ENCODE assay signal across 8 mouse cellular contexts in the genomic region with DNA sequence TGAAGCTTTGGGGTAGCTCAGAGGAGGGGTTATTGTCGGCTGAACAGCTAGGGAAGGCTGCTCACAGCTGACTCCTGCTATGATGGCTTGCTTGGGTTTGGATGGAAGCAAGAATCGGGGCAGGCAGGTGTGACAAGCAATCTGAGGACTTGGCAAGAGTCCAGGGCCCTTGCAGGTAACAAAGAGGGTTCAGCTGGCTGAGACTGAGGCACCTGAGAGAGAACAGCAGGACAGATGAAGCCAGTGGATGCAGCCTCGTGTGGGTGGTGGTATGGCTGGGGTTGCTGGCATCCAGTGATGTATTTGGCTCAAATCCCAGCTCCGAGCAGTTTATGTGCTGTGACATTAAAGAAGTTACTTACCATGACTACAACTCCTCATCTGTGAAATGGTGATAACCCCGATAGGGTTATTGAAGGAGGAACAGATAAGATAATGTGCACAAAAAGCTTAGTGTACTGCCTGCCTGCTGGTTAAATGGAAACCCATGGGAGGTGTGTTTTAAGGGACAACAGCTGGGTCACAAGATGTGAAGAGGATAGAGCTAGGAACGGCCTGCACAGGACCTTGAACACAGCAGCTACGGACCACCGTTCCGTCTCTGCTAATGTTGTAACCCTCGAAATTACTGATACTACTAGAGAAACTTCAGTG. TPM values are rescaled to one million over a fixed set of nuclear protein-coding genes. Genes with fewer than 3 reads are reported as not detected.
A peak's percentile ranks its signal among the peaks of the same experiment; 100 is the strongest.
DNase-seq lines count a peak whose midpoint lies in the region; ATAC-seq lines count a peak whose summit lies in the region.

No protein-coding gene starts in this region.

- H3K27me3 ChIP-seq in lung, embryonic 15.5 days = peaks cover 17% of the 10 kb centered on the region
- H3K27me3 ChIP-seq in intestine, embryonic 15.5 days (replicated peaks) = peaks cover 5% of the 10 kb centered on the region; the same call in 1 of the 2 replicates
- H3K27me3 ChIP-seq in neural tube, embryonic 14.5 days (ENCODE audit: control insufficient read depth, insufficient read depth, low read length) = peaks cover 5% of the 10 kb centered on the region; the same call in 1 of the 2 replicates

- H3K4me1 ChIP-seq in lung, embryonic 15.5 days = peaks cover 28% of the 10 kb centered on the region
- peaks cover 22% of the 10 kb centered on the region for H3K4me1 ChIP-seq in intestine, embryonic 15.5 days (replicated peaks)
- peaks cover 24% of the 10 kb centered on the region for H3K4me1 ChIP-seq in neural tube, embryonic 14.5 days (ENCODE audit: control insufficient read depth, insufficient read depth, low read length)

- H3K9me3 ChIP-seq in lung, embryonic 15.5 days = no peaks in the 10 kb centered on the region
- H3K9me3 ChIP-seq in intestine, embryonic 15.5 days = no peaks in the 10 kb centered on the region
- no peaks in the 10 kb centered on the region for H3K9me3 ChIP-seq in neural tube, embryonic 14.5 days (ENCODE audit: control insufficient read depth, low read length)

- no peak overlapping the region for H3K27ac ChIP-seq in lung, embryonic 15.5 days
- H3K27ac ChIP-seq in intestine, embryonic 15.5 days = no peak overlapping the region
- peak overlapping the region; percentile 73 for H3K27ac ChIP-seq in neural tube, embryonic 14.5 days (ENCODE audit: low read depth, low read length)

- no peaks in the 10 kb centered on the region for H3K36me3 ChIP-seq in lung, embryonic 15.5 days
- no peaks in the 10 kb centered on the region for H3K36me3 ChIP-seq in intestine, embryonic 15.5 days
- no peaks in the 10 kb centered on the region for H3K36me3 ChIP-seq in neural tube, embryonic 14.5 days (ENCODE audit: control insufficient read depth, insufficient read depth, low read length)

- no peak for ATAC-seq in lung, embryonic 15.5 days (ENCODE audit: borderline replicate concordance, extremely low read depth, low FRiP score, low TSS enrichment)
- no peak for ATAC-seq in intestine, embryonic 15.5 days
- ATAC-seq in neural tube, embryonic 14.5 days (ENCODE audit: low read depth) = peak; percentile 41; the same call in 1 of the 2 replicates

- peak; percentile 48 to 69 for DNase-seq in adrenal gland, adult (ENCODE audit: inconsistent age in 2 of 2, low spot score in 1 of 2)
- no peak for DNase-seq in adrenal gland, adult 8-10 months
- no peak for DNase-seq in lung, postnatal 4 days
- no peak for DNase-seq in thymus, postnatal 25 days
- no peak for DNase-seq in adrenal gland, postnatal 4 days (ENCODE audit: low spot score in 2 of 2)

- peak overlapping the region; percentile 90; the same call in 1 of the 2 replicates for H3K4me2 ChIP-seq in lung, embryonic 15.5 days
- peak overlapping the region; percentile 89 for H3K4me2 ChIP-seq in intestine, embryonic 15.5 days (replicated peaks)
- H3K4me2 ChIP-seq in neural tube, embryonic 14.5 days (ENCODE audit: low read depth, low read length) = peak overlapping the region; percentile 89; the same call in 1 of the 2 replicates

- peak overlapping the region; percentile 95; the same call in 1 of the 2 replicates for H3K4me3 ChIP-seq in lung, embryonic 15.5 days
- H3K4me3 ChIP-seq in intestine, embryonic 15.5 days (replicated peaks) = no peak overlapping the region
- H3K4me3 ChIP-seq in neural tube, embryonic 14.5 days (ENCODE audit: low read depth, low read length) = no peak overlapping the region

- whole genome bisulfite sequencing in lung, embryonic 15.5 days = 37% methylated on average over 10 of the region's 10 CpGs
- 46% methylated on average over 10 of the region's 10 CpGs for WGBS in intestine, embryonic 15.5 days
- WGBS in neural tube, embryonic 14.5 days = 56% methylated on average over 10 of the region's 10 CpGs

- H3K9ac ChIP-seq in lung, embryonic 15.5 days = no peak overlapping the region
- H3K9ac ChIP-seq in intestine, embryonic 15.5 days = peak overlapping the region; percentile 83; the same call in 1 of the 2 replicates
- H3K9ac ChIP-seq in neural tube, embryonic 14.5 days (replicated peaks; ENCODE audit: low read depth, low read length) = no peak overlapping the region

RNA-seq across cellular contexts. Expression of gene Zfyve27, which starts 5.7 kb away (rescaled TPM):
- 10 to 100 TPM; 53.2 to 70.1 (median 61.8) TPM for total RNA-seq in adrenal gland, adult 8-10 months (2022)
- polyA plus RNA-seq in lung, embryonic 15.5 days (2015; fragmentation: Nextera tagmentation; extraction: Ambion mirVana) = 23.3 and 28.2 TPM in 2 replicates
- polyA plus RNA-seq in intestine, embryonic 15.5 days (2015; fragmentation: Nextera tagmentation; extraction: Ambion mirVana) = 20.6 and 21.5 TPM in 2 replicates
- polyA plus RNA-seq in neural tube, embryonic 14.5 days (2014; fragmentation: Nextera tagmentation; extraction: Ambion mirVana) = 34.2 and 37.2 TPM in 2 replicates
- total RNA-seq in adrenal gland, postnatal 4 days (2021) = 10 to 100 TPM; 61.4 to 63.9 TPM

RNA-seq across cellular contexts. Expression of gene Marveld1, which starts 22.2 kb away (rescaled TPM):
- total RNA-seq in adrenal gland, adult 8-10 months (2022) = 10 to 100 TPM; 35.2 to 56.5 (median 47.4) TPM
- polyA plus RNA-seq in lung, embryonic 15.5 days (2015; fragmentation: Nextera tagmentation; extraction: Ambion mirVana) = 17.1 and 21.0 TPM in 2 replicates
- 9.4 and 12.3 TPM in 2 replicates for polyA plus RNA-seq in intestine, embryonic 15.5 days (2015; fragmentation: Nextera tagmentation; extraction: Ambion mirVana)
- 2.1 and 3.2 TPM in 2 replicates for polyA plus RNA-seq in neural tube, embryonic 14.5 days (2014; fragmentation: Nextera tagmentation; extraction: Ambion mirVana)
- 10 to 100 TPM; 45.5 to 47.2 TPM for total RNA-seq in adrenal gland, postnatal 4 days (2021)

RNA-seq across cellular contexts. Expression of gene Sfrp5, which starts 32.6 kb away (rescaled TPM):
- total RNA-seq in adrenal gland, adult 8-10 months (2022) = 10 to 100 TPM in 2 of 4 experiments, 1 to 10 TPM in 2; 3.4 to 25.0 (median 13.1) TPM
- 0.95 and 1.1 TPM in 2 replicates for polyA plus RNA-seq in lung, embryonic 15.5 days (2015; fragmentation: Nextera tagmentation; extraction: Ambion mirVana)
- 9.2 and 14.0 TPM in 2 replicates for polyA plus RNA-seq in intestine, embryonic 15.5 days (2015; fragmentation: Nextera tagmentation; extraction: Ambion mirVana)
- polyA plus RNA-seq in neural tube, embryonic 14.5 days (2014; fragmentation: Nextera tagmentation; extraction: Ambion mirVana) = 0.21 and 13.5 TPM in 2 replicates
- total RNA-seq in adrenal gland, postnatal 4 days (2021) = 1 to 10 TPM; 6.2 to 6.9 TPM

RNA-seq across cellular contexts. Expression of gene Avpi1, which starts 40.6 kb away (rescaled TPM):
- 100 to 1,000 TPM in 1 of 4 experiments, 10 to 100 TPM in 3; 53.5 to 107 (median 73.9) TPM for total RNA-seq in adrenal gland, adult 8-10 months (2022)
- polyA plus RNA-seq in lung, embryonic 15.5 days (2015; fragmentation: Nextera tagmentation; extraction: Ambion mirVana) = 64.3 and 64.4 TPM in 2 replicates
- polyA plus RNA-seq in intestine, embryonic 15.5 days (2015; fragmentation: Nextera tagmentation; extraction: Ambion mirVana) = 36.4 and 40.7 TPM in 2 replicates
- polyA plus RNA-seq in neural tube, embryonic 14.5 days (2014; fragmentation: Nextera tagmentation; extraction: Ambion mirVana) = 9.4 and 10.8 TPM in 2 replicates
- 10 to 100 TPM; 15.1 to 15.3 TPM for total RNA-seq in adrenal gland, postnatal 4 days (2021)

Comparison
In these comparisons a context has a peak if more than half of its experiments do, and no peak if none do; other contexts are left out.
1. DNase-seq: peak in adrenal gland, adult (2 of 2); none in adrenal gland, adult 8-10 months (single experiment), lung, postnatal 4 days (0 of 2), thymus, postnatal 25 days (single experiment) and adrenal gland, postnatal 4 days (0 of 2).
2. Peak in every context shown above with its lines, with median percentiles within 50 percentile points of each other: H3K4me2 ChIP-seq.